Mouse (Mus musculus): ENCODE results near the gene Asb13. TPM values are rescaled to one million over a fixed set of nuclear protein-coding genes. Genes with fewer than 3 reads are reported as not detected.

Gene Asb13
- total RNA-seq (2021) = 10 to 100 TPM; 26.8 to 31.2 TPM
- long read RNA-seq, experiment 1, full-length matches to known transcripts = 58 of 68 reads
- long read RNA-seq, experiment 1, partial matches to known transcripts = 0 of 68 reads
- long read RNA-seq, experiment 1, other reads (novel, unspliced or antisense) = 10 of 68 reads
- long read RNA-seq, experiment 2, full-length matches to known transcripts = 58 of 67 reads
- long read RNA-seq, experiment 2, partial matches to known transcripts = 3 of 67 reads
- long read RNA-seq, experiment 2, other reads (novel, unspliced or antisense) = 6 of 67 reads

DNA sequence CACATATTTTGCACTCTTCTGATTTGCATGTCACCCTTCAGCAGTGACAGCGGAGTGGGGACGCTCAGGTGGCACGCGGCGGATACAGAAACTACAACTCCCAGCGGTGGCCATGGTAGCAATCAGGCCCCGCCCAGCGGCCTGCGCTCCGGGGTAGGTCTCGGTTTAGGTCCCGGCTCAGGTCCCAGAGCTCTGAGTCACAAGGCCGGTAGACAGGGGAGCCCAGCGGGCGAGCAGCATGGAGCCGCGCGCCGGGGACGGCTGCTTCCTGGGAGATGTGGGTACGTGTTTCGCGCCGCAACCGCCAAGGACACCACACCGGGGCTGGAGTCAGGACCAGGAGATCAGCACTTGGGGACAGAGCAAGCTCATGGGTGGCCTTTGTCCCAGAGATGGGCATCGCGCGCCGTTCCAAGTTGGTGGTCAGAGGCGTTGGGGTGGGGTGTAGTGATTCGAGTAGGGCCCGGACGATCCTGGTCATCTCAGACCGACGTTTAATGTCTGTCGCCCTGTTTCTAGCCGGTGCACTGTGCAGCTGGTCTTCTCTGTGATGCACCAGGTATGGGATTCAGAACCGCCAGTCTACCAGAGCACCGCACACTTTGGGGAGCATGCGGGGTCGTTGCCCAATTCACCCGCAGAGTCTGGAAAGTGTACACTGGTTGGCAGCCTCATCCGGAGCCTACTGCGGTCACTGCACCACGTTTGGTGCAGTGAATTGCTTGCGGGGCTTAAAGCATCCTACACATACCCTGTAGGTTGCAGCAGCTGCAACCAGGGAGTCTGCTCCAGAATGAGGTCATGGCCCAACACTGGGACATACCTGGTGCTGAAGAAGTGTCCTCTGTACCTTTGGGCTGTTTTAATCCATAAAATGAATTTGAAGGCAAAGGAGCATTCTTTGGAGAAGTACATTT is at the start of gene Asb13:
Asb13 (plus strand) TSS at position 138 of the 917 bp plus-strand sequence.
- peak; percentile 78 to 83 for DNase-seq (ENCODE audit: low spot score in 2 of 2)

GRCm38 (mm10) chr13:3590789-3591188 is 43.0 kb upstream of the Asb13 start:
- no peak for DNase-seq (ENCODE audit: low spot score in 2 of 2)

DNA sequence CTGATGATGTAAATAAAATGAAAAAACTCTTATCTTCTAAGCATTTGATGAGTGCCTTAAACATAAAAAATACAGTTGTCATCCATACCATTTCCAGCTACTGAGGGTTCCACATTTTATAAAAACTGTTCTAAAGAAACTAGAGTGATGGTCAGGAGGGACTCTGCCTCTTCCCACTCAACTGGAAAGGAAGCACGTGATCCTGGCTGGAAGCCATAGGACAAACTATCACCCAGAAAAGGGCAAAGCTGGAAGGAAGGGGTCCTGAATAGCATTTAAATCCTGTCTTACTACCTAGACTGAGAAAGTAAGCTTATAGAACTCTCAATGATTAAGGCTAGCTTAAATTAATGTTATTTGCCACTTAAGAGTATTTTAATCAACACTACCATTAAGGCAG is 39.5 kb upstream of the Asb13 start:
- DNase-seq (ENCODE audit: low spot score in 2 of 2) = no peak

GRCm38 (mm10) chr13:3596232-3596631 is 37.6 kb upstream of the Asb13 start:
- no peak for DNase-seq (ENCODE audit: low spot score in 2 of 2)

DNA sequence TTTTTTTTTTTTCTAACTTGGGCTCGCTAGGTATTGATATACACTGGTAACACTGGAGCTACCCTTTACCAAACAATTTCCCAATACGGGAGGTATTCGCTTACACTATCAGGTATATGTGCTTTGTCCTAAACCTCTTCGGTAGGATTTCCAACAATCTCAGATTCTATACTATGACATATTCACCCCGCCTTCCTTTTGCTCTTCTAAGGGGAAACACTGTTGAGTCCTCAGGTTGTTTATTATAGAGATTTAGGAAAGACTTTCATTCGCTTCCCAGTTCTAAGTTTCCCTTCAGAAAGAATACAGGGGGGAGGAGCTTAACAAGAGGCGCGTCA is 24.1 kb upstream of the Asb13 start:
- DNase-seq (ENCODE audit: low spot score in 2 of 2) = no peak

DNA sequence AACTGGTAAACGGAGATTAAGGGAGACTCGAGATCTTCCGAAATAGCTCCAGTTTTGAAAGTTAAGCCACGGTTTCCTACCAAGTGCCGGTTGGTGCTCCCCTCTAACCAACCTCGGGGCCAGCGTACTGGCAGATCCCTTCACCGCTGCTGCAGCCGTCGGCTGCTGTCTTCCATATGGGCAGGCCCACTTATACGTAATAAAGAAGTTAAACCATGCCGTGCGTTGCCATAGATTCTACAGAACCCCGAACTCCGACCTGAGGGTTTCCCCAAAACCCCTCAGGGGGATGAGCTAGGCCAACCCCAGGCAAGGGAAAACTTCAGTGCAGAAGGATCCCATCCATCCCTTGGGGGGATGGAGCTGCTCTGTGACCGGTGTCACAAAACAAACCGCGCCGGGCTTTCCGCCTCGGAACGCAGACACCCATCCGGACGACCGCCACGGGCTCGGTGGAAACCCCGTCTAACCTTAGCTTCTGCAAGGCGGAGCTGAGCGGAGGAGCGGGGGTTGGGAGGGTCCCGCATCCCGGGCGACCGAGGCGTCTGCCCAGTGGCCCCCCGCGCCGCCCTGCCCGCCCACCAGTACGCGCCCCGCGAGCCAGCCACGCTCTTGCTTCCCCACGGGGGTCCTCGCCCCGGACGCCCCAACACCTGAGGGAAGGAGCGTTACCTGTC is 23.6 kb upstream of the Asb13 start:
- DNase-seq (ENCODE audit: low spot score in 2 of 2) = peak; percentile 24 to 32

DNA sequence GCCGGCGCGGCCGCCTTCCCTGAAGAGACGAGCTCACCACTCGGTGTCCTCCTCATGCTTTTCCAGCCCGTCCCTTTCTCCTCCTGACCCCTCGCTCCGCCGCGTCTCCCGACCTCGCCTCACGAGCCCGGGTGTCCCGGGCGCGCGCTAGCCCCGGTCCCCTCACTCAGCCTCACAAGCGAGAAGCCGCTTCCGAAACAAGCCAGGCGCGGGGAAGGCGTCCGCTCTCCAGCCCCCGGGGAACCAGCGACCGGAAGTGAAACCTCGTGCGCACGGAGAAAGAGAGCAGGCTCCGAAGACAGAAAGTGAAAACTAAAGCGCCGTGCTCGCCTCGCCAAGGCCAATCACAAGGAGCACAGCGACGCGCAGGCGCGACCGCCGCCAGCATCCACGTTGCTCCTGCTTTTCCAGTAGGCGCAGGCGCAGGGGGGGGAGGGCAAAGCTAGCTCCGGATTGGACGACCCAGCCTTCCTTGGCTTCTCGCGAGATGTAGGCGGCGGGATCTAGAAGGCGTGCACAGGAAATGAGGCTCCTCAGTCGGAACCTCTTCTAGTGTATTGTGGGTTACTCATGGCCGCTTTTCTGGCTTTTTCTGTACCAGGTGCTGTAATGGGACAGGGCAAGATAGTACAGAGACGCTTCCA is 22.9 kb upstream of the Asb13 start, which contains the start of gene Fam208b:
Fam208b (minus strand) TSS at position 314 of the 644 bp plus-strand sequence.
- peak; percentile 94 to 99 for DNase-seq (ENCODE audit: low spot score in 2 of 2)

- DNase-seq (ENCODE audit: low spot score in 2 of 2) = no peak
Observed at GRCm38 (mm10) chr13:3627139-3627538, 6.7 kb upstream of the Asb13 start.

GRCm38 (mm10) chr13:3628102-3628501 is 5.7 kb upstream of the Asb13 start:
- DNase-seq (ENCODE audit: low spot score in 2 of 2) = no peak

DNA sequence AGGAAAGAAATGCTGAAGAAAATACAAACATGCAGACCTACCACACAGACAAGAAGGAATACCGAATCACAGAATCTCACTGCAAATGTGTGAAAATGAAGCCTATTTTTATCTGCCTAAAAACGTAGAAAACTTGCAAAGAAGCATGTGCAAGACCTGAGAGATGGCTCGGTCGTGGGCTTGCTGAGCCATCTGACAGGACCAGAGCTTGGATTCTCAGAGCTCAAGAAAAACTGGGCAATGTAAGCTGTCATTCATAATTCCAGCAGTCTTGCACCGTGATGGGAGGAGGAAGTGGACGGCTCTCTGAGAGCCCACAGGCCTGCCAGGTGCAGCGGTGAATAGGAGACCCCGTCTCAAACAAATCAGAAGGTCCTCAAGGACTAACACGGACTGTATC is 1.3 kb upstream of the Asb13 start:
- no peak for DNase-seq (ENCODE audit: low spot score in 2 of 2)

DNA sequence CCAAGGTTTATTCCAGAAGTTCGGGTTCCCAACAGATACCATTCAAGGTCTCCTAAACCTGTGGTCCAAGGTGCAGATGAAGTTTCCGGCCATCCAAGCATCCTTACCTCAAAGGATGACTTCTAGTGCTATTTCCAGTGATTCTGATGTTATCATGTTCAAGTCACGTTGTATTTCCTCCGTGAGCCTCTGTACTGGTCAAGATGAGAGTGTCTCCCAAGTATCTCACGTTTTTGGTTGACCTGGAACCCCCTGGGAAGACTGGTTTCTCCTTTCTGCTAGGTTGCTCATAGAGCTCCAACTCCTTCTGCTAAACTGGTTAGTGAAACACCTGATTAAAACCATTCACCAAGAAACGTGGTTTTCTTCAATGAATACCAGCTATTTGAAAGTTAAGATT is 701 bp upstream of the Asb13 start:
- DNase-seq (ENCODE audit: low spot score in 2 of 2) = no peak

GRCm38 (mm10) chr13:3635076-3635475 is 1.2 kb downstream of the Asb13 start:
- no peak for DNase-seq (ENCODE audit: low spot score in 2 of 2)

DNA sequence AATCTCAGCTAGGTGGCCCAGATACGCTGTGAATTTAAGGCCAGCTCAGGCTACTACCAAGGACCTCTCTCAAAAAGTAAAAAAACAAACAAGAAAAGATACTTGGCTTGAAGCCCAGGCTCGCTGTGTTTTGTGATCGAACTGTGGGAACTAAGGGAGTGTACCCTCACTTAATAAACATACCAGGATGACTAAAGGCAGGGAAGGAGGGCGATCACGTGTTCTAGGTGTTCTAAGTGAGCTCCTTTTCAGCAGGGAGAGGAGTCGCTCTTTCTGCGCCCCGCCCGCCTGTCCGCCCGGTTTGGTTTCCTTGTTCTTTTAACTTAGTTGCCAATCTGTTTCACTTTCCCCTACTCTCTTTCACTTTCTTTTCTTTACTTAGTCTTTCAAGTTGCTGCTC is 3.0 kb downstream of the Asb13 start:
- DNase-seq (ENCODE audit: low spot score in 2 of 2) = no peak

- DNase-seq (ENCODE audit: low spot score in 2 of 2) = no peak
Observed at GRCm38 (mm10) chr13:3642049-3642448, 8.2 kb downstream of the Asb13 start.

GRCm38 (mm10) chr13:3642538-3642937 is 8.7 kb downstream of the Asb13 start:
- DNase-seq (ENCODE audit: low spot score in 2 of 2) = no peak

DNA sequence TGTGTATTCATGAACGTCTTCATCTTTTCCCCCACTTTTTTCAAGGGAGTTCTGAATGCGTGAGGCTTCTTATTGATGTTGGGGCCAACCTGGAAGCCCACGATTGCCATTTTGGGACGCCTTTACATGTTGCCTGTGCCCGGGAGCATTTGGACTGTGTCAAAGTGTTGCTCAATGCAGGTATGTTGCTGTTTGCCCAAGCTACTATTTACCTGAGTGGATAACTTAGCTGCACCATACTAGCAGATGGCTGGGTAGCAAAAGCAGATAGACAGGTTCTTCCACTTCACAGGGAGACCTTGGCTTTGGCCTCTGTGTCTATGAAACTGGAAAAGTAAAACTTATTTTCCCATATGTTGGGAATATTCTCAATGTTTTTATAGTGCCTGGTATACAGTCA is 11.0 kb downstream of the Asb13 start:
- DNase-seq (ENCODE audit: low spot score in 2 of 2) = no peak

GRCm38 (mm10) chr13:3645919-3646318 is 12.1 kb downstream of the Asb13 start:
- DNase-seq (ENCODE audit: low spot score in 2 of 2) = no peak

DNA sequence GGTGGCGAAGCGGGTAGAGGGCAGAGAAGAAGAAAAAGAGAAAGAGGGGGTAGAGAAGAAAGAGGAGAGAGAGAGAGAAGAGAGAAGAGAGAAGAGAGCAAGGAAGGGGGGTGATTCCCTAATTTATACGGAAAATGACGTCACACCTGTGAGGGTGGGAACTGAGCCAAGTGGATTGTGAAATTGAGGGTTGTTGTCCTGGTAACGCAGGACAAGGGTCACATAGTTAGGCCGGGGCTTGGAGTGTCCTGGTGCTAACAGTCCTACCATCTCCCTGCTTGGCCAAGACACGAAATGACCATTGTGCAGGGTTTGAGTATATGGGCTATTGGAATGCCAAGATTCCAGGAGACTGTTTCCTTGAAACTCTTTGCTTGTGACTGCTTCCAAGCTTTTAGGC is 12.7 kb downstream of the Asb13 start:
- no peak for DNase-seq (ENCODE audit: low spot score in 2 of 2)

DNA sequence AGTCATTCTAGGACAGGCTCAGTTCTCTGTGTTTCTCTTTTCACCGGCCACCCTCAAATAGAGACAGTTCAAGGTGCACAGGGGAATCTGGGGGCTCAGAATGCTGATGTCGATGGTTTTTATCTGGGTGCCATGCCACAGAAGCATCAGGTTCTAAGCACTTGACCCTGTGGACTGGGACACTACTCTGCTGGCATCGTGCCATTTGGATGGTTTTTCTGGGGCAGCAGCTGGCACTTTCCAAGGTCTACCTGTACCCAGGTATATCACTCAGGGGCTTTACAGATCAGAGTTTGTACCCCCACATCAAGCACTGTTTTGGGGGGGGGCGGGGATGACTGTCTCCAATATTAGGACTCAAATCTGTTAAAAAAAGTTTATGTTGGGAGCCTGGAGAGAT is 16.7 kb downstream of the Asb13 start:
- no peak for DNase-seq (ENCODE audit: low spot score in 2 of 2)

GRCm38 (mm10) chr13:3654432-3654831 is 20.6 kb downstream of the Asb13 start:
- DNase-seq (ENCODE audit: low spot score in 2 of 2) = no peak
